Mouse (Mus musculus) kidney, postnatal 36 days (tissue): ENCODE results near the gene Rnf133.
A peak's percentile ranks its signal among the peaks of the same experiment; 100 is the strongest.

Source experiments
- DNase-seq, 2 experiments: peaks; one replicate each; pipeline ENCODE4 v3.0.0; 2021 to 2022; ENCODE audit warnings: mixed read lengths in 2 of 2

The Rnf133 gene

DNA sequence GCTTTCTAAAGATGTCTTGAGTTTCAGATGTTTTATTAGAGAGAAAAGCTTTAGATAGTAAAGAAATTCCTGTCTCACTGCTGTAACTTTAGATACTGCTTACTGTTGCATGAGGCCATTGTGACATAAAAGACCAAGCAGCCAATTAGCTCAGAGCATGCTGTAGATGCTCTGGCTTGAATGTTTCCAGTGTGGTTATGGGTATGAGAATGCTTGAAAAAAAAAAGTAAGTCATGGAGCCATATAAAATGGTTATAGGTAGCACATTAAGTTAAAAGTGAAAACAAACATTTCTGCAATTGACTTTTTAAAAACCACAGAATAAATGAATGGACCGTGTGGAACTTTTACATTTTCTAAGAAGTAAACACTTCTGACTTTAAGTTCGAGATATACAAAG, at the start of gene Rnf133:
Rnf133 (minus strand) TSS at position 101 of the 400 bp plus-strand sequence.
- no peak for DNase-seq

DNA sequence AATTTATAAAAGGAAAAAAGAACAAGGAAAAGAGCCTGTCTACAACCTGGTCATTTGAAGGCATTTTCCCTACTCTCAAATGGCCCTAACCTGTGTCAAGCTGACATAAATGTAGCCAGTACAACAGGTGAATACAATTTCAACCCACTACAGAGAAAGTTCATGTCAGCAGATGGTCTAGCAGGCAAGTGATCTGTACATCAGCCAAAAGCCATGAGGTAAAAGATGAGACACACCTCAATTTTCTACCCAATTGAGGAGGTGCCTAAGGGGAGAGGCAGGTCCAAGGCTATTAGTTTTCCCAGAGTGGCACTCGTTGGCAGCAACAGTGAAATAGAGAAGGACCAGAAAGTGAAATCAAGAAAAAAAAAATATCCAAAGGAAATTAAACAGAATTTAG, 28.1 kb upstream of the Rnf133 start:
- no peak for DNase-seq

DNA sequence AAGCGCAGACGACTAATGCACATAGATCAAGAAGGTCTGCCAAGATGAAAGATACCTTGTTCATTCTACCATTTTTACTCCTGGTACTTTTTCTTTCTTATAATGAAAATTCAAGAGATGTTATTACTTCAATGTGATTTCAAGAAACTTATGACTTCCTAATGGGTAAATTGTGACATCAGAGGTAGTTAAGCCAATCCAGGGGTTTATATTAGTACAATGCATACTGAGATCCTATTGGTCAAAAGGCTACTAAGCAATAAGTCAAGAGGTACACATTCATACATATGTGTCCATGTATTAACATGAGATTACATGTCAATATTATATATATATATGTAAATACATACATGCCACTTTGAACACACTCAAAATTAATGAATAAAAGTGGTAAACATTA, 4.9 kb upstream of the Rnf133 start, which contains the start of gene Rnf148:
Rnf148 (minus strand) TSS at position 101 of the 400 bp plus-strand sequence.
- DNase-seq, result no peak

DNA sequence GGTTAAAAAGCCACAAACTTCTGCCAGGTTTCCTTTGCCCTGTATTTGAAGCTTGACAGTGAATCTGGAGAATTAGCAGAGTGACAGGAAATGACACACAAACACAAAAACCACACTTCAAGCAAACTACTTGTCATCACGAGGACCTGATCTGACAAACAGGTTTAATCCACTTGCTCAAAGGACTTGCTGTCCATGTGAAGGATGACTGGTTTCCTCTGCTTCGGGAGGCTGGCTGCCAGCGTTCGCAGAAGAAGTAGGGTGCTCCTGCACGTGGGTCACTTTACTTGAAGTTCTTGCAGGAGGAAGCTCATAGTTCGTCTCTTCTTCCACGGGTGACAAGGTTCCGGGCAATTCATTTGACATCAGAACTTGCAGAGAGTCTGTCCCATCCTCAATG, 1.4 kb downstream of the Rnf133 start:
- DNase-seq, result peak in 1 of 2 experiments; percentile 11

DNA sequence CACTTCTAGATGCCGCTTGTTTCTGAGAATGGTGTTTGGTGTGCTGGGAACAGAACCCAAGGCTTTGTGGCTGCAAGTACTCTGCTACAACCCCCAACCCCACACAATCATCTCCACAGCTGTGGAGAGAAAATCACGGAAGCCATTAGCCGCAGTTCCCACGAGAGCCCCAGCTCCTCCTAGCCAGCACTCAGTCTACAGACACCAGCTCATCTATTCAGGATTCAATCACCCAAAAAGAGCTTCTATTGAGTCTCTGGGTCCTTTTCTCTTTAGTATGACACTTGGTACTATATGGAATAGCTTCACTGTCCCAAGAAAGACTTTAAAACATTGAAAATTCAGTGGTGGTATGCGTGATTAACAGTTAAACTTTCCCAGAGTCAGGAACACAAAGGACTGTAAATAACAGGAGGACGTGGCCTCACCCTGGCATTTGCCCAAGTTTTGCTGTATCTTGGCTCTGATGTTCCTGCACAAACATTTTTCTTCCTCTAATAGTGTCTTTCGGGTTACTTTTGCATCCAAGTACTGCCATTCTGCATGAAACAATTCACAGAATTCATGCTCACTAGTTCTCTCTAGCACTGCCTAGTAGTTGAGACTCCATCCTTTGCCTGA, 2.4 kb downstream of the Rnf133 start:
- DNase-seq, result peak; percentile 29 to 64

DNA sequence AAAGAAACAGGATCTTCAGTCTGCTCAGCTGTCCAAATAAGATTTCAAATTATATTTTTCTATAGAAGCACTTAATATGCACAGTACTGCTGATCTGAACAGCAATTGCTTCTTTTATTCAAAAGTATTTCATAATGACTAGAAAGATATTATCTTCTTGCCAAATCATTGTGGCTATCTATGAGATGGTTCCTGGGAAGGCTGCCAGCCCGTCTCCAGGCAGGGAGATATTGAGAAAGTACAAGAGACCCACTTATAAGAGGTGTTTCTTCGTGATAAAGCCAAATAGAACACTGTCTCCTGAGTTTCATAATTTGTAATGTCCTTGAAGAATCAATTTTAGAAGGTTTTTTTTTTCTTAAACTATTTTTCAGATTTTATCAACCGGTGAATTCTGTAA, 13.0 kb downstream of the Rnf133 start:
- DNase-seq, result peak; percentile 4 to 8

DNA sequence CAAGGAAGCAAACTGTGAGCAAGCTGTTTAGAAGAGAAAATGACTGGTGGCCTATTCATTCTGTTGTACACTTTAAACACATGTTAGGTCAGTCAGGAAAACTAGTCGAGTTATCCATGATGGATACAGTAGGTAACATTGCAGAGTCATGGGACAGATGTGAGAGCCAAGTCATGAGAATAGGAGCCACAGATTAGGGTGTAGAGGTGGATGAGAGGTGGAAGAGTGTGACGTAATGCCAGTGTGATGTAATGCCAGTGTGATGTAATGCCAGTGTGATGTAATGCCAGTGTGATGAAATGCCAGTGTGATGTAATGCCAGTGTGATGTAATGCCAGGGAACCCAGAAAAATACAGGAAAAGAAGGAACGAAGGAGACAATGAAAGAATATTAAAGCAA, 14.9 kb downstream of the Rnf133 start:
- DNase-seq, result no peak

DNA sequence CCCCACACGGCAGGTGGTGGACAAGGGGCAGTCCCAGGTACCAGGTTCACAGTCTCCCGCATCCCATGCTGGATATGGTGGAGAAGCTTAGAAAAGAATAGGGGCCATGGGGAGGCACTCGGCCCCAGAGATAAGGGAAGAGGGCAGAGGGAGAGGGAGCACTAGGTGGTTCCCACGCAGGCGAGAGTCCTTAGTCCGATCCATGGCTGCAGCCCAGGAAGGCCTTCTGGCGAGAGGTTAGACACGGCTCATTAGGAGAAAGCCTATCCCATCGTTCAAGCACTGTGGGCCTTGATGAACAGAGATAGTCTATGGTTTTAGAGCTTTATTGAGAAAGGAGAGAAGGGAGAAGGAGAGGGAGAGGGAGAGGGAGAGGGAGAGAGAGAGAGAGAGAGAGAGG, 16.1 kb downstream of the Rnf133 start:
- no peak for DNase-seq

DNA sequence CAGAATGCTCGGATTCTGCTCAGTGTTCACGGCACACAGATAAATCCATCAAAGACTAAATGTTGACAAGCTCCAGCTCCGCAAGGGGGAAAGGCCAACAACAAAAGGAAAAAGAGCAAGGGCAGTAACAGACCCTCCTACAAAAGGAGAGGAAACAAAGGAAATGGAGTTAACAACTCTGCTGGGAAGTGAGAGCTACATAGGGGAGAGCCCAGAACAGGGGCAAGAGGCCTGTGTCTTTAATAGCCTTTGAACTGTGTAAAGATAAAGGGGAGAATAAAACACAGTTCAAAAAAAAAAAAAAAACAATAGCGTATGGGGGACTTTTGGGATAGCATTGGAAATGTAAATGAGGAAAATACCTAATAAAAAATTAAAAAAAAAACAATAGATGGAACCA, 19.6 kb downstream of the Rnf133 start:
- no peak for DNase-seq
